Mouse (Mus musculus) neural tube, embryonic 12.5 days (tissue): ENCODE results near the gene Hdac1. TPM values are rescaled to one million over a fixed set of nuclear protein-coding genes. Genes with fewer than 3 reads are reported as not detected.
A peak's percentile ranks its signal among the peaks of the same experiment; 100 is the strongest.

Source experiments
- ATAC-seq: fragments of 200-750 bp; cut with Nextera tagmentation; 2 replicates; pipeline ENCODE4 v1.8.0; 2017; ENCODE audit warnings: low read depth, mild to moderate bottlenecking, moderate TSS enrichment, moderate library complexity; ENCODE audit not compliant: low FRiP score
- H3K27ac ChIP-seq: fragments of 300-500 bp; sonication (generic); 2 replicates; pipeline ENCODE4 v1.5.1; 2016
- H3K27me3 ChIP-seq: fragments of 300-500 bp; sonication (generic); replicated peaks from 2 replicates; pipeline ENCODE4 v1.6.1; 2016; ENCODE audit warnings: mild to moderate bottlenecking
- H3K36me3 ChIP-seq: fragments of 300-500 bp; sonication (generic); 2 replicates; pipeline ENCODE4 v1.6.1; 2016; ENCODE audit warnings: mild to moderate bottlenecking
- H3K4me1 ChIP-seq: fragments of 300-500 bp; sonication (generic); 2 replicates; pipeline ENCODE4 v1.6.1; 2016
- H3K4me2 ChIP-seq: fragments of 300-500 bp; sonication (generic); replicated peaks from 2 replicates; pipeline ENCODE4 v1.6.1; 2016; ENCODE audit warnings: mild to moderate bottlenecking
- H3K4me3 ChIP-seq: fragments of 300-500 bp; sonication (generic); 2 replicates; pipeline ENCODE4 v1.5.1; 2016
- H3K9ac ChIP-seq: fragments of 300-500 bp; sonication (generic); 2 replicates; pipeline ENCODE4 v1.6.1; 2016; ENCODE audit warnings: mild to moderate bottlenecking
- H3K9me3 ChIP-seq: fragments of 300-500 bp; sonication (generic); 2 replicates; pipeline ENCODE4 v1.6.1; 2016; ENCODE audit warnings: mild to moderate bottlenecking
- WGBS: fragments of 180-500 bp; shearing (Covaris S2); methylation state at CpG from one replicate; pipeline ENCODE4 v1.1.7; 2016; 5-methylcytosine and 5-hydroxymethylcytosine counted together
- polyA plus RNA-seq: library from polyadenylated mRNA; unstranded; fragments of >200 nt; fragmentation: Nextera tagmentation; extraction: Ambion mirVana; gene quantifications from 2 replicates; pipeline ENCODE4 v1.2.1, GENCODE M21; 2016

Gene Hdac1
- polyA plus RNA-seq, 1 experiment from 2014 or later = 192 TPM

DNA sequence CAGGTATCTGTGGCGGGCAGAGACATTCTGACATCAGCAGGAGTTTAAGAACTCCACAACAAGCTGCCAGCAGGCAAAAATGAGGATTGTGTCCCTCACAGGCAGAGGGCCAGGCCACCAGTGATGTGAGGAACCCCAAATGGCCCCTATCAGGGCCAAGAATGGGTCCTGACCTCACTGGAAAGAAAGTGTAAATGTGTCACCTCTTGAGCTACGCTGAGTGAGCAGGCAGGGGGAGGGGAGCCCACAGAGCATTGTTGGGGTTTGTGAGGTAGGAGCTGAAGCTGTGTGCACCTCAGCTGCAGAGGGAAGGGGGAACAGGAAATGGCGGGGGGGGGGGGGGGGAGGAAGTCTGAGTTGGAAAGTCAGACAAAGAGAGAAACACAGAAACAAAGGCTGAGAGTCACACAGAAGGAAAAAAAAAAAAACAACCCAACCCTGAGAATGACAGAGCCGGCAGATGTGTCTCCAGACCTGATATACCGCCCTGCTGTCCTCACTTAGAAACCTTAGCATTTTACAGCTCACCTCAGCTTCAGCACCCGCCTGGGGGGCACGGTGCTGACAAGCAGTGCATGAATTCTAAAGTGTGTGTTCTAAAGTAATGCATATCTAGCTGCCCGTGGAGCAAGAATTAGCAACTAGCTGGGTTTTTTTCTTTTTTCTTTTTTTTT is 32.8 kb upstream of the Hdac1 start:
- H3K9ac ChIP-seq = no peak overlapping the region
- 47% methylated on average over 7 of the region's 8 CpGs for WGBS

DNA sequence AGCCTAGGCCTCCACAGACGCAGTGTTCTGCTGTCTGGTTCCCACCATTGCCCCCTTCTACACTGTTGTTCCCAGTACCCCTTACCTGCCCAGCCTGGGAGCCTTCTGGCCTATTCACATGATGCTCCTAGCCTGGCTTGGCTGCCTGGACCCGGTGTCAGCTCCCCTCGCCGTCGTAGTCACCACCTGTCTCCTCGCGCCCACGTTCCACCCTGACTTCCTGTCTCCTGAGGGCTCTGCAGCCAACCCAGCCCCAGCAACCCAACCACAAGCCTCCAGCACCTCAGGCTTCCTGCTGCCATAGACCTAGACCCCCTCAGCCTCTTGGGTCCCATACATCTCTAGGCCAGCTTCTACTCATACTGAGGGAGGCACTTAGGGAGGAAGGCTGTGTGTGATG is 30.9 kb upstream of the Hdac1 start, which contains the start of gene Lck:
TSS of gene Lck (minus strand) at position 212 of the 400 bp plus-strand sequence.
- Histone ChIP-seq H3K27ac (no peak within 1 kb of the TSS), H3K9ac (no peak within 1 kb of the TSS), H3K4me3 (no peak within 1 kb of the TSS), H3K9me3 (no peaks in the 10 kb centered on the region), H3K27me3 (no peaks in the 10 kb centered on the region; the same call in 1 of the 2 replicates), H3K36me3 (no peaks in the 10 kb centered on the region), H3K4me1 (0 out of 2 replicates have a peak, but pooled peaks cover 5% of the 10 kb centered on the region), H3K4me2 (no peak within 1 kb of the TSS)
- ATAC-seq = no peak
- 86% methylated on average over 8 of the region's 8 CpGs for WGBS

More for the DNA sequence above, 32.8 kb upstream of the Hdac1 start:
- Histone ChIP-seq H3K27ac (no peak overlapping the region), H3K4me3 (no peak overlapping the region), H3K4me1 (0 out of 2 replicates have a peak, but pooled peaks cover 5% of the 10 kb centered on the region), H3K36me3 (no peaks in the 10 kb centered on the region), H3K4me2 (no peak overlapping the region), H3K9me3 (no peaks in the 10 kb centered on the region), H3K27me3 (no peaks in the 10 kb centered on the region; the same call in 1 of the 2 replicates)
- no peak for ATAC-seq

DNA sequence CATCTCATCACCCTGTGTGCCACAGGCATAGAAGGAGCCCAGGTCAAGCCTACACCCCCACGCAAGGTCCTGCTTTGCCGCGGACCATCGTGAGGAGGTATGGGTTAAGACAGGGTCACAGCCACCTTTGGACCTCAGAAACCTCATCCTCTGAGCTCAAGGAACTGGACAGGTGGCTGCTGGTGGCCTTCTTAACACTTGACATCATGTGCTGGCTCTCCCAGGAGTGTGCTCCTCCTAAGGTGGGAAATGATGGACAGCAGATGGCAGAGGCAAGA is 30.5 kb upstream of the Hdac1 start:
- Histone ChIP-seq H3K9me3 (no peaks in the 10 kb centered on the region), H3K9ac (no peak overlapping the region), H3K4me3 (no peak overlapping the region), H3K4me1 (0 out of 2 replicates have a peak, but pooled peaks cover 5% of the 10 kb centered on the region), H3K4me2 (no peak overlapping the region), H3K36me3 (no peaks in the 10 kb centered on the region), H3K27me3 (no peaks in the 10 kb centered on the region; the same call in 1 of the 2 replicates), H3K27ac (no peak overlapping the region)
- no peak for ATAC-seq
- WGBS = 98% methylated on average over 4 of the region's 4 CpGs

DNA sequence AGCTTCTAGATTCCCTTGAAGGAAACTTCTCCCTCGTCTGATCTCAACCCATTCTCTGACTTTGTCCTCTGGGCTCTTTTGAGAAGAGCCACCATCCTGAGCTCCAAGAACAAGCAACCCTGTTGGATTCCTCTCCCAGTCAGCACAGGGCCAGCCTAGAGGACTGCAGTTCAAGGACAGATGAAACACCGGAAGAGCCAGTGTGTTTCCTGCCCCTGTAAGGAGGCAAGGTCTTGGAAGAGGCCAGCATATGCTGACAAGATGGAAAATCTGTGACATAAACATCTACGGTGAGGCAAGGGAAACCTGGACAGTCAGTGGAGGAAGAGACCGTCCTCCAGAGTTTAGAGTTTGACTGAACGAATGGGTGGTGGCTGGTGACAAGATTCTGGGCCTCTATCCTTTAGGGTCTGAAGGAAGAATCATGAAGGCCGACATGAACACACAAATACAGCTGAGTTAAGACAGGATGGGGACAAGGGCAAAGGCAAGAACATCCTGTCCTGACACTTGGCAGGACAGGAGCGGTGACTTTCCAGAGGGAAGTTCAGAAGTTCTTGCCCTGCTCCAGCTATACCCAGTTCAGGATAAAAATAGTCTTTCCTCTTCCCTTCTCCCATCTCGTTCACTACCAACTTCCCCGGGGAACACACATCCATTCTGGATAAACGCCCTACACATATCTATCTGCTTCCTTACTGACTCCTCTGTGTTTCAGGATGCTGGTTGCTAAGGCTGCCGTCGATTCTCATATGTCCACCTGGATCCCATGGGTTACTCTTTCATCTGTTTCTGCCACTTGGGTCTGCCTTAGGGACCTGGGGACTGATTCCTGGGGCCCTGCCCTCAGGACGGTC is 30.0 kb upstream of the Hdac1 start:
- no peak for ATAC-seq
- H3K4me3 ChIP-seq = no peak overlapping the region
- 86% methylated on average over 13 of the region's 13 CpGs for WGBS
- no peak overlapping the region for H3K27ac ChIP-seq
- no peaks in the 10 kb centered on the region for H3K36me3 ChIP-seq
- no peaks in the 10 kb centered on the region for H3K27me3 ChIP-seq
- no peak overlapping the region for H3K9ac ChIP-seq
- H3K4me1 ChIP-seq = 0 out of 2 replicates have a peak, but pooled peaks cover 5% of the 10 kb centered on the region
- no peak overlapping the region for H3K4me2 ChIP-seq
- no peaks in the 10 kb centered on the region for H3K9me3 ChIP-seq

DNA sequence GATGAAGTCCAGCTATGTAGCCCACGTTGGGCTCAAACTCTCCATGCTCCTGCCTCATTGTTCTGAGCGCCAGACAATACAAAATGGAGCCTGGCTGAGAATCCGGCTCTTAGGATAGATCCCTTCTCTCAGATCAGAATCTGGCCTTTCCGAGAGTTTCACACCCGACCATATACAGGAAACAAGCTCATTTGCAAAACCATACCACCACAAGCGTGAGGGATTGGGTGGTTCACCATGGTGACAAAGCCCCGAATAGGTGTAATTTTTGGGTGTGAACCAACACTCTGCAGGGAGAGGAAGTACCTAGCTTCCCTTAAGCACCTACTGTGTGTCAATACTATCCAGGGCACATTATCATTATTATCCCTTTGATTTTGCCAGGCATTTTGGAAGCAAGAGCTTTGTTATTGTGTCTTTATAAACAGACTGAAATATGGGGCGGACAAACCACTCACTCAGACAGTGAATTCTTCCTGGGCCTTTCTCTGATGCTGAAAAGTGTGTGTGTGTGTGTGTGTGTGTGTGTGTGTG is 29.1 kb upstream of the Hdac1 start:
- Histone ChIP-seq H3K9ac (no peak overlapping the region), H3K9me3 (no peaks in the 10 kb centered on the region), H3K27ac (no peak overlapping the region), H3K4me1 (no peaks in the 10 kb centered on the region), H3K36me3 (no peaks in the 10 kb centered on the region), H3K27me3 (no peaks in the 10 kb centered on the region), H3K4me2 (no peak overlapping the region), H3K4me3 (no peak overlapping the region)
- WGBS = 78% methylated on average over 8 of the region's 8 CpGs
- no peak for ATAC-seq

DNA sequence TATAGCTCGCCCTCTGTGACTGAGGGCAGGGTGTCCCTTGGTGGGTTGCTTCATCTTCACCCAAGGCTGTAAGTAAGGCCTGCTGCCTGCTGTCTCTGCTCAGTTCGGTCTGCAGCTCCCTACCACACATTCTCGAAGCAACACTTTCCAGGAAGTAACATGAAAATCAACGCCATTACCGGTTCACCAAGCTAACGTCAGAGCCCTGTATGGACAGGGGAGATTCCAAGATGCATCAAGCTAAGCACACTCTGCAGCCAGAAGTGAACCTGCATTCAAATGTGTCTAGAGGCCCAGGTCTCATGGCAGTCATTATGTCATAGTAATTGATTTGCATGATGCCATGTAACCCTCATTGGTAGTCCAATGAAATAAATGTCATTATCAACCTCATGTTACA is 27.5 kb upstream of the Hdac1 start:
- WGBS = 84% methylated on average over 6 of the region's 6 CpGs

DNA sequence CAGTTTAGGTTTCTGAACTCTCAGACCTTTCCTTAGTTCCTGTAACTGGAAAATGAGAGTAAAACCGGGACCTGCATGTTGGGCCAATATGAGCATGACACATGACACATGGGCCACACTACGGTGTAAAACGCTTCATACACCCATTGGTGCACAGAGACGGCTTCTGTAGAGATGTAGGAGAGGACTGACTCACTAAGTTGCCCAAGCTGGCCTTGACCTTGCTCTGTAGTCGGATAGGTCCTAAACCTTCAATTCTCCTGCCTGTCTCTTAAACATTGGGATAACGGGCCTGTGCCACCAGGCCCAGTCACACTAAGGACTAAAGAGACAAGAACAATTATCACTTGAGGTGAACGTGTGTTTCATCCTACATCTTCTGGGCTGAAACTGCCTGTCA is 25.9 kb upstream of the Hdac1 start:
- H3K4me2 ChIP-seq = no peak overlapping the region

More for the DNA sequence above, 27.5 kb upstream of the Hdac1 start:
- no peak for ATAC-seq
- no peak overlapping the region for H3K4me3 ChIP-seq
- H3K4me2 ChIP-seq = no peak overlapping the region
- no peaks in the 10 kb centered on the region for H3K9me3 ChIP-seq
- no peaks in the 10 kb centered on the region for H3K36me3 ChIP-seq
- H3K27ac ChIP-seq = no peak overlapping the region
- H3K27me3 ChIP-seq = no peaks in the 10 kb centered on the region
- no peaks in the 10 kb centered on the region for H3K4me1 ChIP-seq
- no peak overlapping the region for H3K9ac ChIP-seq

DNA sequence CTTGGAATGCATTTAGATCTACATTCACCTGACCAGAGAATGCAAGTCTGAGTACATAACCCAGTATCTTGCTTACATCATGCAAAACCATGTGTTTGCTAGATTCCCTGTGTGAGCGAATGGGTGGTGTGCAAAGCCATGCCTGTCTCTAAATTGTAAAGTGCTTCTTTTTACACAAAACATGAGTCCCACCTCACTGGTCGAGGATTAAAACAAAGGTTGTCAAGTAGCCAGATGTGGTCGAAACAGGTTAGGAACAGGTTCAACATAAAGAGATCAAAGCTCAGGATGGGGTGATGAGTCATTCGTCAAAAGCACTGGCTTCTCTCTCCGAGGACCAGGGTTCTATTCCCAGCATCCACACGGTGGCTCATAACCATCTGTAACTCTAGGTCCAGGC is 22.6 kb upstream of the Hdac1 start:
- no peaks in the 10 kb centered on the region for H3K36me3 ChIP-seq
- WGBS = 86% methylated on average over 6 of the region's 6 CpGs

More for the DNA sequence above, 25.9 kb upstream of the Hdac1 start:
- Histone ChIP-seq H3K4me1 (peaks cover 7% of the 10 kb centered on the region; the same call in 1 of the 2 replicates), H3K27me3 (no peaks in the 10 kb centered on the region), H3K9me3 (no peaks in the 10 kb centered on the region), H3K9ac (no peak overlapping the region), H3K4me3 (no peak overlapping the region), H3K36me3 (no peaks in the 10 kb centered on the region), H3K27ac (no peak overlapping the region)
- ATAC-seq = no peak
- 91% methylated on average over 7 of the region's 7 CpGs for WGBS

DNA sequence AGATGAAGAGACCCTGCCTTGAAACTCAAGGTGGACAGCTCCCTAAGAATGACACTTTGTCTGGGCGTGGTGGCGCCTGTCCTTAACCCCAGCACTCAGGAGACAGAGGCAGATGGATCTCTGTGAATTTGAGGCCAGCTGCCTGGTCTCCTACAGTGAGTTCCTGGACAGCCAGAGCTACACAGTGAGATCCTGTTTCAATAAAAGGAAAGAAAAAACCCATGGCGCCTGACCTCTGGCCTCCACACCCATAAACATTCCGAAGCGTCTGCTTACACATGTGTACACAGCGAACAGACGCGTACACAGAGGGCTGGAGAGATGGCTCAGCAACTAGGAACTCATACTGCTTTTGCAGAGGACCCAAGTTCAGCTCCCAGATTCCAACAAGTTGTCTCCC is 21.2 kb upstream of the Hdac1 start:
- no peak for ATAC-seq
- H3K36me3 ChIP-seq = no peaks in the 10 kb centered on the region
- WGBS = 31% methylated on average over 8 of the region's 8 CpGs
- no peak overlapping the region for H3K4me2 ChIP-seq
- H3K9me3 ChIP-seq = no peaks in the 10 kb centered on the region
- no peak overlapping the region for H3K4me3 ChIP-seq
- no peaks in the 10 kb centered on the region for H3K27me3 ChIP-seq
- H3K9ac ChIP-seq = no peak overlapping the region
- no peak overlapping the region for H3K27ac ChIP-seq
- H3K4me1 ChIP-seq = peaks cover 8% of the 10 kb centered on the region; the same call in 1 of the 2 replicates

More for the DNA sequence above, 22.6 kb upstream of the Hdac1 start:
- ATAC-seq = no peak
- Histone ChIP-seq H3K27me3 (no peaks in the 10 kb centered on the region), H3K27ac (no peak overlapping the region), H3K4me3 (no peak overlapping the region), H3K9ac (no peak overlapping the region), H3K4me1 (peaks cover 8% of the 10 kb centered on the region; the same call in 1 of the 2 replicates), H3K4me2 (no peak overlapping the region), H3K9me3 (no peaks in the 10 kb centered on the region)

DNA sequence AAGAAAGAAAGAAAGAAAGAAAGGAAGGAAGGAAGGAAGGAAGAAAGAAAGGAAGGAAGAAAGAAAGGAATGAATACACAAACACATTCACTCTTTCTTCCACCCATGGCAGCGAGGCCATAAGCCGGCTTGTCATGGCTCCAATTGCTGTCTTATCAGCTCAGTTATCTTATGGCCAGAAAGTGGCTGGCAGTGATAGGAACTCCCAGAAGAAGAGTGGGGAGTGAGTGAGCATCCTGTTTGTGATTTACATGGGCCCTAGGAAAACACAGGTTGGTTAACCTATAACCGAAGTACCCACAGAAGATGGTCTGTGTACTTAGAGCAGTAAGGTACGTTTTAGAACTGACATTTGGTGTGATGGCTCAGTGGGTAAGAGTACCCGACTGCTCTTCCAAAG is 18.7 kb upstream of the Hdac1 start:
- no peaks in the 10 kb centered on the region for H3K9me3 ChIP-seq
- H3K27me3 ChIP-seq = no peaks in the 10 kb centered on the region
- H3K9ac ChIP-seq = no peak overlapping the region
- peaks cover 12% of the 10 kb centered on the region; the same call in 1 of the 2 replicates for H3K4me1 ChIP-seq
- no peak overlapping the region for H3K4me2 ChIP-seq
- H3K36me3 ChIP-seq = no peaks in the 10 kb centered on the region
- H3K27ac ChIP-seq = no peak overlapping the region
- no peak for ATAC-seq
- H3K4me3 ChIP-seq = no peak overlapping the region
- 92% methylated on average over 5 of the region's 5 CpGs for WGBS

DNA sequence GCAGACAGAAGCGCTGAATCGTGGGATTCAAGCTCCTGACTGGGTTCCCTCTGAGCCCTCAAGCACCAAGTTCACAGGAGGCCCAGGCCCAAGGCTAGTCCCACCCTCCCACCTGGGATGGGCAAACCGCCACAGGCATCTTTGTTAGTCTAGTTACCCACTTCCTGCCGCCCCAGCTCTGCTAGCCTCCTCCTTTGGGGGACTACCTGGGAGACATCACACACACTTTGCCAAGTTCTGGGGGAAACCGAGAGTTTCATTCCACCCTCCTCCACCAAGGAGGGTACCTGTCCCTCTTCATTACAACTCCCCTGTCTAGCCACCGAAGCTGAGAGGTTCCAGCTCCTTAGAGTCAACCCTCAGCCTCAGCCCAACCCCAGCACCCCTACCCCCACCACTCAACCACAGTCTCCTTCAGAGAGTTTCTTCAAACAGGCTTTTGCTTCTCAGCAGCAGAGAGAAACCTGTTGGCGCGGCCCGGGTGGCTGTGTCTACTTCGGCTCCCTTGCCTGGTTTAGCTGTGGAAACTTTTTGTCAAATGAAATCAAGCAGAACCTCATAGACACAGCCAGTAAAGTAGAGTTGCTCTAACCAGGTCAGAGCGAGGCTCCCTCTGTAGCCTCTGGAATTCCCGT is 15.9 kb upstream of the Hdac1 start:
- no peak overlapping the region for H3K9ac ChIP-seq
- no peak overlapping the region for H3K4me2 ChIP-seq
- H3K27ac ChIP-seq = no peak overlapping the region
- WGBS = 87% methylated on average over 12 of the region's 12 CpGs
- H3K9me3 ChIP-seq = no peaks in the 10 kb centered on the region
- H3K4me3 ChIP-seq = no peak overlapping the region
- no peak for ATAC-seq
- H3K36me3 ChIP-seq = no peaks in the 10 kb centered on the region
- H3K4me1 ChIP-seq = peaks cover 15% of the 10 kb centered on the region; the same call in 1 of the 2 replicates
- H3K27me3 ChIP-seq = no peaks in the 10 kb centered on the region

DNA sequence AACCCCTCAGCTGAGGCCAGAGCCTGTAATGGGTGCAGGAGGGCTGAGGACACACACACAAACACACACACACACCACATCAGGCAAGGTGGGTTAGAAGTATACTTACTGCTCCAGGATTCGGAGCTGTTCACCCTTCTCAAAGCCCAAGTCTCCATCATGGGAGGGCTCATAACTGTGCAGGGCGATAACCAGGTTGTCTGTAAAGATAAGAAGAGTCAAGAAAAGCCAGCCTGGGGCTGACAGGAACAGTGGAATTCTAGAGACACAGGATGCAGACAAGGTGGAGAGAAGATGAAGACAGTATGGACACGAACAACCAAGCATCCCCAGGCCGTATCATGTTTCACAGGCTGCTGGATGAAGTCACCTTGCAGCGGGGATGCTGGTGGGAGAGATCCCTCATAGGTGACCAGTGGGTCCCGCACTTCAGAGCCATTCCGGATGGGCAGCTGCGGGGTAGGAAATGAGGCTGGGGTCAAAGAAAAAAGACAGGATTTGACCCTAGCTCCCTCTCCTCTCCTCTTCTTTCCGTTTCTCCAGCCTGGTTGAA is 14.8 kb upstream of the Hdac1 start:
- no peak overlapping the region for H3K27ac ChIP-seq
- H3K9me3 ChIP-seq = no peaks in the 10 kb centered on the region
- no peak overlapping the region for H3K9ac ChIP-seq
- H3K27me3 ChIP-seq = no peaks in the 10 kb centered on the region
- 77% methylated on average over 9 of the region's 9 CpGs for WGBS
- no peak for ATAC-seq
- peaks cover 14% of the 10 kb centered on the region; the same call in 1 of the 2 replicates for H3K4me1 ChIP-seq
- H3K4me3 ChIP-seq = no peak overlapping the region
- no peaks in the 10 kb centered on the region for H3K36me3 ChIP-seq
- peak overlapping the region; percentile 90 for H3K4me2 ChIP-seq
